ENCODE assay signal across 39 mouse cellular contexts in the genomic region with DNA sequence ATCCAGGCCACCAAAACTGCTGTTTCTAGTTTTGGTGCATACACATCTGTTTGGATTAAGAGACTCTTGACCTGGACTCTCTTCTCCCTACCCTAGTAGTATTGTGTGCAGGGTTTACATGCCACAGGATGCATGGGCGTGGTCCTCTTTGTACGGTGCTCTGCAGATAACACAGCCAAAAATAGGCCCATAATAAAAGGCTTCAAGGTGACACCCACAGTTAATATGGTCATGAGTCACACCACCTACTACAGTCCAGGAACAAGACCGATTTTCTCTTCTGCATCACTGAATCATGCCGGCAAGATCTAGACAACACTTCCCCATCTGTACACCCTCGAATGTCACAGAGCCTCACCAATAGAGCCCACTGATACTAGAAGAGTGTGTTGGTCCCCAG. TPM values are rescaled to one million over a fixed set of nuclear protein-coding genes. Genes with fewer than 3 reads are reported as not detected.
DNase-seq lines count a peak whose midpoint lies in the region; ATAC-seq and TF ChIP-seq lines count a peak whose summit lies in the region.
"Had no signal": no experiment of that assay in that cellular context is flagged by ENCODE, and none has a peak within 500 bp of the region (broad histone marks: within the 10 kb centered on the region; RNA-seq: fewer than 3 reads in every experiment).

No protein-coding gene starts in this region.

- WGBS in heart, embryonic 15.5 days, result 59% methylated on average over 5 of the region's 5 CpGs
- 74% methylated on average over 5 of the region's 5 CpGs for WGBS in heart, embryonic 11.5 days (ENCODE audit: insufficient replicate concordance)
- whole genome bisulfite sequencing in olfactory bulb, adult 2 months, result 39% methylated on average over 5 of the region's 5 CpGs

- no peak overlapping the region for H3K4me3 ChIP-seq in heart, embryonic 15.5 days
- H3K4me3 ChIP-seq in heart, embryonic 11.5 days (ENCODE audit: low read depth, low read length), result no peak overlapping the region
- no peak overlapping the region for H3K4me3 ChIP-seq in olfactory bulb, adult 2 months (ENCODE audit: insufficient read depth, low read depth, low read length)
- H3K4me3 ChIP-seq: erythroblast, embryonic 14.5 days; heart, embryonic 13.5 days; hindbrain, embryonic 10.5 days; hindbrain, embryonic 15.5 days; limb, embryonic 10.5 days; limb, embryonic 15.5 days; liver, embryonic 13.5 days had no signal

- no peak overlapping the region for H3K4me2 ChIP-seq in heart, embryonic 15.5 days
- H3K4me2 ChIP-seq in heart, embryonic 11.5 days, result no peak overlapping the region
- H3K4me2 ChIP-seq: heart, embryonic 13.5 days; hindbrain, embryonic 15.5 days; limb, embryonic 15.5 days; liver, embryonic 13.5 days had no signal

- peak; percentile 15 for DNase-seq in adrenal gland, adult 2 months
- DNase-seq in adrenal gland, postnatal 25 days, result no peak
- DNase-seq in A20 (ENCODE audit: low read depth, low spot score), result peak; percentile 43
- no peak for DNase-seq in thymus, postnatal 14 days
- DNase-seq: adrenal gland, adult 8-10 months; cerebellum, adult 2 months; cerebellum, postnatal 14 days; kidney, adult 11 months; kidney, postnatal 14 days; liver, embryonic 13.5 days; lung, adult 18-20 months; lung, postnatal 10 days; midbrain, embryonic 14.5 days; right cerebral cortex, postnatal 25 days had no signal

- no peak for TF ChIP-seq POLR2A in olfactory bulb, adult 2 months (IDR thresholded peaks at IDR 0.05; ENCODE audit: insufficient read depth, low read depth, low read length)

- ATAC-seq in heart, embryonic 15.5 days (replicated peaks; ENCODE audit: insufficient number of reproducible peaks, insufficient read depth, low FRiP score, low read depth), result peak; percentile 62; the same call in 1 of the 2 replicates
- no peak for ATAC-seq in heart, embryonic 11.5 days (replicated peaks; ENCODE audit: insufficient number of reproducible peaks, low FRiP score, low TSS enrichment)
- ATAC-seq in activated CD4-positive, CD25-positive, alpha-beta regulatory T cell, adult 4 months, result no peak
- ATAC-seq: forebrain, embryonic 16.5 days; inflammation-experienced regulatory T-cells, adult 6 months had no signal

- no peaks in the 10 kb centered on the region for H3K9me3 ChIP-seq in heart, embryonic 15.5 days (replicated peaks)
- H3K9me3 ChIP-seq in heart, embryonic 11.5 days (replicated peaks; ENCODE audit: control insufficient read depth, low read length), result no peaks in the 10 kb centered on the region
- H3K9me3 ChIP-seq: heart, embryonic 13.5 days; hindbrain, embryonic 10.5 days; hindbrain, embryonic 15.5 days; limb, embryonic 10.5 days; limb, embryonic 15.5 days; liver, embryonic 13.5 days had no signal

- TF ChIP-seq CTCF in olfactory bulb, adult 2 months (IDR thresholded peaks at IDR 0.05; ENCODE audit: insufficient read depth, low read depth, low read length), result no peak

- H3K9ac ChIP-seq in heart, embryonic 15.5 days, result no peak overlapping the region
- no peak overlapping the region for H3K9ac ChIP-seq in heart, embryonic 11.5 days (ENCODE audit: low read depth, low read length)
- H3K9ac ChIP-seq: heart, embryonic 13.5 days; hindbrain, embryonic 15.5 days; limb, embryonic 15.5 days; liver, embryonic 13.5 days had no signal

- peak overlapping the region; percentile 7; the same call in 1 of the 2 replicates for H3K27ac ChIP-seq in heart, embryonic 15.5 days
- no peak overlapping the region for H3K27ac ChIP-seq in heart, embryonic 11.5 days (ENCODE audit: low read depth, low read length)
- peak overlapping the region; percentile 78 for H3K27ac ChIP-seq in olfactory bulb, adult 2 months (ENCODE audit: insufficient read depth, low read depth, low read length)
- H3K27ac ChIP-seq: heart, embryonic 13.5 days; hindbrain, embryonic 10.5 days; hindbrain, embryonic 15.5 days; limb, embryonic 10.5 days; limb, embryonic 15.5 days; liver, embryonic 13.5 days; macrophage had no signal

- H3K36me3 ChIP-seq in heart, embryonic 15.5 days, result no peaks in the 10 kb centered on the region
- no peaks in the 10 kb centered on the region for H3K36me3 ChIP-seq in heart, embryonic 11.5 days (ENCODE audit: control insufficient read depth, insufficient read depth, low read length)
- H3K36me3 ChIP-seq: heart, embryonic 13.5 days; hindbrain, embryonic 10.5 days; hindbrain, embryonic 15.5 days; limb, embryonic 10.5 days; limb, embryonic 15.5 days; liver, embryonic 13.5 days had no signal

- H3K27me3 ChIP-seq in heart, embryonic 15.5 days, result no peaks in the 10 kb centered on the region
- no peaks in the 10 kb centered on the region for H3K27me3 ChIP-seq in heart, embryonic 11.5 days (ENCODE audit: control insufficient read depth, insufficient read depth, low read length)
- H3K27me3 ChIP-seq: heart, embryonic 13.5 days; hindbrain, embryonic 15.5 days; limb, embryonic 15.5 days; liver, embryonic 13.5 days had no signal

- peaks cover 8% of the 10 kb centered on the region for H3K4me1 ChIP-seq in heart, embryonic 15.5 days (replicated peaks)
- 0 out of 2 replicates have a peak, but pooled peaks cover 3% of the 10 kb centered on the region for H3K4me1 ChIP-seq in heart, embryonic 11.5 days (ENCODE audit: control insufficient read depth, insufficient read depth, low read length)
- H3K4me1 ChIP-seq in olfactory bulb, adult 2 months (ENCODE audit: control insufficient read depth, insufficient read depth, low read length), result peaks cover 14% of the 10 kb centered on the region
- H3K4me1 ChIP-seq: hindbrain, embryonic 10.5 days; hindbrain, embryonic 15.5 days; limb, embryonic 10.5 days; limb, embryonic 15.5 days; liver, embryonic 13.5 days had no signal

RNA-seq across cellular contexts. Expression of a gene that starts 26.4 kb away (rescaled TPM):
- total RNA-seq in adrenal gland, adult 2 months (2021), result under 1 TPM in 1 of 2 experiments, not detected in 1; 0.29 TPM
- polyA plus RNA-seq in adrenal gland, adult 2 months (2012; rRNA removed), result not detected in 2 replicates
- not detected in 2 replicates for total RNA-seq in adrenal gland, postnatal 25 days (2021)
- not detected in 2 replicates for polyA plus RNA-seq in heart, embryonic 15.5 days (2015; fragmentation: Nextera tagmentation; extraction: Ambion mirVana)
- polyA plus RNA-seq in heart, embryonic 11.5 days (2014; fragmentation: Nextera tagmentation; extraction: Ambion mirVana), result not detected in 2 replicates
- not detected in 2 replicates for polyA plus RNA-seq in olfactory bulb, adult 2 months (2012; ENCODE audit: insufficient read depth, insufficient read length, low replicate concordance, missing spikeins)
- polyA plus RNA-seq in activated CD4-positive, CD25-positive, alpha-beta regulatory T cell, adult 4 months (2017; shearing (Covaris generic)), result not detected
- total RNA-seq: monocyte, adult 5-6 weeks had no signal
- polyA plus RNA-seq: embryonic facial prominence, embryonic 14.5 days; erythroblast, embryonic 14.5 days; forebrain, embryonic 11.5 days; forebrain, embryonic 16.5 days; heart, embryonic 13.5 days; hindbrain, embryonic 10.5 days; hindbrain, embryonic 15.5 days; inflammation-experienced regulatory T-cells, adult 6 months; kidney, embryonic 14.5 days; limb, embryonic 10.5 days; limb, embryonic 15.5 days; liver, embryonic 13.5 days; macrophage; midbrain, embryonic 14.5 days; neural tube, embryonic 14.5 days; testis, adult 2 months had no signal

RNA-seq across cellular contexts. Expression of a gene that starts 49.5 kb away (rescaled TPM):
- under 1 TPM in 1 of 2 experiments, not detected in 1; 0.55 TPM for total RNA-seq in adrenal gland, adult 2 months (2021)
- polyA plus RNA-seq in adrenal gland, adult 2 months (2012; rRNA removed), result 0.02 TPM in 1 of 2 replicates, not detected in the other
- total RNA-seq in adrenal gland, postnatal 25 days (2021), result not detected in 2 replicates
- polyA plus RNA-seq in heart, embryonic 15.5 days (2015; fragmentation: Nextera tagmentation; extraction: Ambion mirVana), result not detected in 2 replicates
- polyA plus RNA-seq in heart, embryonic 11.5 days (2014; fragmentation: Nextera tagmentation; extraction: Ambion mirVana), result 0.03 TPM in 1 of 2 replicates, not detected in the other
- polyA plus RNA-seq in olfactory bulb, adult 2 months (2012; ENCODE audit: insufficient read depth, insufficient read length, low replicate concordance, missing spikeins), result not detected in 2 replicates
- not detected for polyA plus RNA-seq in activated CD4-positive, CD25-positive, alpha-beta regulatory T cell, adult 4 months (2017; shearing (Covaris generic))
- total RNA-seq: monocyte, adult 5-6 weeks had no signal
- polyA plus RNA-seq: embryonic facial prominence, embryonic 14.5 days; erythroblast, embryonic 14.5 days; forebrain, embryonic 11.5 days; heart, embryonic 13.5 days; hindbrain, embryonic 10.5 days; inflammation-experienced regulatory T-cells, adult 6 months; kidney, embryonic 14.5 days; limb, embryonic 10.5 days; macrophage; neural tube, embryonic 14.5 days had no signal

RNA-seq across cellular contexts. Expression of a gene that starts 52.9 kb away (rescaled TPM):
- total RNA-seq in adrenal gland, adult 2 months (2021), result not detected
- not detected in 2 replicates for polyA plus RNA-seq in adrenal gland, adult 2 months (2012; rRNA removed)
- total RNA-seq in adrenal gland, postnatal 25 days (2021), result not detected in 2 replicates
- polyA plus RNA-seq in heart, embryonic 15.5 days (2015; fragmentation: Nextera tagmentation; extraction: Ambion mirVana), result not detected in 2 replicates
- polyA plus RNA-seq in heart, embryonic 11.5 days (2014; fragmentation: Nextera tagmentation; extraction: Ambion mirVana), result not detected in 2 replicates
- polyA plus RNA-seq in olfactory bulb, adult 2 months (2012; ENCODE audit: insufficient read depth, insufficient read length, low replicate concordance, missing spikeins), result not detected in 2 replicates
- not detected for polyA plus RNA-seq in activated CD4-positive, CD25-positive, alpha-beta regulatory T cell, adult 4 months (2017; shearing (Covaris generic))
- total RNA-seq: adrenal gland, adult 8-10 months; gastrocnemius, adult 8-10 months; gastrocnemius, postnatal 4 days; layer of hippocampus, adult 18-20 months; layer of hippocampus, postnatal 14 days; left cerebral cortex, postnatal 10 days; monocyte, adult 5-6 weeks had no signal
- polyA plus RNA-seq: cerebellum, adult 2 months; embryonic facial prominence, embryonic 14.5 days; erythroblast, embryonic 14.5 days; forebrain, embryonic 11.5 days; forebrain, embryonic 16.5 days; heart, embryonic 13.5 days; hindbrain, embryonic 10.5 days; hindbrain, embryonic 15.5 days; inflammation-experienced regulatory T-cells, adult 6 months; kidney, embryonic 14.5 days; limb, embryonic 10.5 days; limb, embryonic 15.5 days; liver, embryonic 13.5 days; macrophage; midbrain, embryonic 14.5 days; neural tube, embryonic 14.5 days; testis, adult 2 months; thymus, postnatal 0 days had no signal

Comparison
In these comparisons a context has a peak if more than half of its experiments do, and no peak if none do; other contexts are left out.
1. DNase-seq: peak in adrenal gland, adult 2 months (single experiment) and A20 (single experiment); none in adrenal gland, postnatal 25 days (single experiment) and thymus, postnatal 14 days (single experiment).